Mouse (Mus musculus): Measurements from ENCODE around the gene Rsc1a1.

Gene Rsc1a1

DNA sequence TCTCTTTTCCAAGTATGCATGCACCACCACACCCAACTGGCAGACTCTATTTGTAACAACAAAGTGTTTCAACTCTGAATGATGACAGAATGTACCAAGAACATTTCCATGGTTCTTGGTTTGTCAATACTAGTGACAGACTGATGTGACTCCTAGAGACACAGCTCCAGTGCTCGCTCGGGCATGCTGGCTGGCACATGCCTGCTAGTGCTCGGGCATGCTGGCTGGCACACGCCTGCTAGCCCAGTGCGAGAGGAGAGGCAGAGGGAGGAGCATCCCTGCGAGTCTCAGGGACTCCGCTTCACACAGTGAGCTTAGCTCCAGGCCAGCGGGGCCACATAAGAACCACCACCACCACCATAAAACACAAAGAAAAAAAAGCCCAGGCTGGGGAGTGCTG, 9.3 kb upstream of the Rsc1a1 start:
- DNase-seq (ENCODE audit: low read depth, low spot score), result no peak

DNA sequence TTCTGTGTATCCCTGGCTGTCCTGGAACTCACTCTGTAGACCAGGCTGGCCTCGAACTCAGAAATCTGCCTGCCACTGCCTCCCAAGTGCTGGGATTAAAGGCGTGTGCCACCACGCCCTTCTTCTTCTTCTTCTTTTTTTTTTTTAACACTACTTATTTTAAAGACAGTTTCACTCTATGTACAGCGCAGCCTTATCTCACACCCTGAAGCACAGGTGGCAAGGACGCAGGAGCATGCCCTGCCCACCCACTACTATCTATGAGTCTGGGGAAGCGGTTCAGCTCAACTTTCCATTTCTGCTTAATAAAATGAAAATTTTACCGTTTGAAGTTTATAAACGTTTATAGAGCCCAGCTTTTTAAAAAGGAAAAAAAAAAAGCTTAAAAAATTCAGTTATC, 3.1 kb upstream of the Rsc1a1 start:
- no peak for DNase-seq (ENCODE audit: low read depth, low spot score)

DNA sequence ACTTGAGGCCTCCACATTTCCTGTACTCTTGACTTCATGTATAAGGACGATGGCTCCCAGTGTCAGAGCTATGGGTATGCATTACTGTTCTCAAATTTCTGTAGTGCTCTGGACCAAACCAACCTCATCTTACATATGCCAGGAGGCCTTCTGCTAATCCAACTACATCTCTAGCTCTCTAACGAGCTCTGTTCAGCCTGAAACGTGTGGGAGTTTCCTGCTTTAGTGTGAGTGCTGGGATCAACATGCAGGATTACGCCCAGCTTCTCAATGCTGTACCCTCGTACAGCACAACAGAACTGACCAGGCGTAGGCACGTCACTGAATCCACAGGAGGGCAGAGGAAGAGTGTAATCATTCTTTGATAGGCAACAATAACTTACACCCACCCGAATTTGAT, 1.1 kb upstream of the Rsc1a1 start:
- DNase-seq (ENCODE audit: low read depth, low spot score), result no peak

DNA sequence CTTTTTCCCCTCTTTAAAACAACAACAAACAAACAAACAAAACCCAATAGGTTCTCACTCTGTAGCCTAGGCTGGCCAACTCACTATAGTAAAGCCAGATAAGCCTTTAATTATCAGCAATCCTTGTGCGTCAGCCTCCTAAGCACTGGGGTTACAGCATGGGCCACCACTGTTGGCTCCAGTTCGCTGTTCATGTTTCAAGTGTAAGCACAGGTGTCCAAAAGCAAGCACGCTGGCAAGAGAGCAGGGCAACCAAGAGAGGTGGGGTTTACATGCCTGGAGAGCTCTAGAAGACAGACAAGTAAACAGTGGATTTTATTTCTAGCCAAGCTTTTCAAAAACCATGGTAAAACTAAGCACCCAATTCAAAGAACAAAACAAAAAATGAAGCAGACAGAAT, 694 bp upstream of the Rsc1a1 start:
- DNase-seq (ENCODE audit: low read depth, low spot score), result no peak

DNA sequence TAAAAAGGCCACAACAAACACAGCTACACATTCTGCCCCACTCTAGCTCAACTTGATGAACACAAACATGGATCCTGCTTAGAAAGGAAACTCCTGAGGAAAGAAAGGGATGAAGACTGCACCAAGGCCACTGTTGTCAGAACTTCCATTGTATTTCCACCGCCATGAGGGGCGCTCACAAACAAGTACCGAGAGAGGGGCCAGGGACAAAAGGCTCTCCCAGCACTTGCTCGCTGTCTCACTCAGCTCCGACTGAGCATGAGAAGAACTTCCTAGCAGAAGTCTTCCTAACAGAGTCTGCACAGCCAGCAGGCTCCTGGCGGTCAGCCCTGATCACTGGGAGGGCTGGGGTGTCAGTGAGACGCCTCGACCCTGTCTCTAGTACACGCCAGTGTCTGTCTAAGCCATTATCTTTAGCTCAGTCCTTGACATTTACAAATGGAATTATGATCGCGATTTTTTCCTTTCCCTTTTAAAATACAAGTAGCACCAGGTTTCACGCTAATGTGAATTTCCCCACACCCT, 2.6 kb downstream of the Rsc1a1 start:
- no peak for DNase-seq (ENCODE audit: low read depth, low spot score)

DNA sequence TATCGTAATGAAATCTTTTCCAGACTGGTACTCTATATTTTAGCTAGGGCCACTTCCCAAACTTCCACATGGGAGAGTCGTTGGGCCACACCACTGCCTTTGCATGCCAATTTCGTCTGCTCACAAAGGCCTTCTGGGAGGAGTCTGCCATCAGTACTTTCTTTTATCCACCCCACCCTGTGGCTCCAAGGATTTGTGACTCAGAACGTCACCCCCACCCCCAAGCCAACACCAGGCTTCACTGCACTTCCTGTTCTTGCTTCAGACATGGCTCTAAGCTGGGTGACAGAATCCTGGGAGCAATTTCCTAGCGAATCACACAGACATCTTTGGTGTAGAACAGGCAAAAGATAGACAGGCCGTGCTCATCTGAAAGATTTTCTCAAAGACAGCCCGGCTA, 3.6 kb downstream of the Rsc1a1 start:
- no peak for DNase-seq (ENCODE audit: low read depth, low spot score)

DNA sequence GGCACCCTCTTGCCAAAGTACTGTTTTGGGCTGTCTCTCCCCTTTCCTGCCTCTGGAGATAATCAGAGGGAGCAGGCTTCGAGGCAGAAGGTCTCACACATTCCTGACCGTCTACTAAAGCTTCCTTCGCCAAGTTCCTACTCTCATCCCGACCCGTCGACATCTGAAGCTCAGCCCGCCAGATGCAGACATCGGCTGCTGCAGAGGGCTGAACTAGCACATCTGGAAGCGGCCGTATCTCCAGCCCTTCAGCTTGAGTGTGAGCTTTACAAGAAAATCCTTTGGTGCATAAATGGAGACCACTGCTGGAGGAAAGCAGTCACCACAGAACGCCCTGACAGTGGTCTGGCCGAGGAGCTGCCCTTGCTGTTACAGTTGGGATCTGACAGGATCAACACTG, 4.5 kb downstream of the Rsc1a1 start:
- DNase-seq (ENCODE audit: low read depth, low spot score), result no peak

DNA sequence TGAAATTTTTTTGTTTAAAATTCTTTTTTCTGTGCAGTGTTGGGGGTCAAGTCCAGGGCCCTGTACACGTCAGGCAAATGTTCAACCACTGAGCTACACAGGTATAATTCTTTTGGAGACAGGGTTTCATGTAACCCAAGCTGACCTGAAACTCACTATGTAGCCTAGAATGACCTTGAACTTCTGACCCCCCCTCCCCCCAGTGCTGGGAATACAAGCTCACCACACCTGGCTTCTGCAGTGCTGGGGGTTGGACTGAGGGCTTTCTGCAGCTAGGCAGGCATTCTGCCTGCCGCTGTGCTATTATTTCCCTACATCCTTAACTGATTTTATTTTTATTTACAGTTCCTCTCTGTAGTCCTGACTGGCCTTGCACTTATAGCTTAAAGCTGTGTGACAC, 6.4 kb downstream of the Rsc1a1 start:
- no peak for DNase-seq (ENCODE audit: low read depth, low spot score)

DNA sequence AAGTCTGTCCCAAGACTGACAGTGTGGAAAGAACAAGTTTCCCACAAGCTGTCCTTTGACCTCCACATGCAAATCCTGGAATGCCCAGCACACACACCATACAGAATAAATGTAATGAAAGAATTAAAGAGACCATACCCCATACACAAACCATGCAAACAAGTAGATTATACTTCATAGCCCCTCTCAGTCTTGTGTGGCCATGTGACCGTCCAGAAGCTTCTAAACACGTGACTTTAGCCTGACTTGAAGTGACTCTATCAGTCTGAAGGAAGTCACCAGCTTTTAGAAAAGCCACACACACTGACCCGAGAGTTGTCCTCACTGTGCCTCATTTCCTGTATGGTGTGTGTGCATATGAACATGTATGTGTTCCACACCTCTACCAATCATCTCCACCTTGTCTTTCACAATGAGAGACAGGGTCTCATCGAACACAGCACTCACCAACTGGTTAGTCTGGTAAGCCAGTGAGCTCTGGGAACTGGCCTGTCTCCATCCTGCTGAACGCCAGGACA, 8.9 kb downstream of the Rsc1a1 start:
- DNase-seq (ENCODE audit: low read depth, low spot score), result no peak

DNA sequence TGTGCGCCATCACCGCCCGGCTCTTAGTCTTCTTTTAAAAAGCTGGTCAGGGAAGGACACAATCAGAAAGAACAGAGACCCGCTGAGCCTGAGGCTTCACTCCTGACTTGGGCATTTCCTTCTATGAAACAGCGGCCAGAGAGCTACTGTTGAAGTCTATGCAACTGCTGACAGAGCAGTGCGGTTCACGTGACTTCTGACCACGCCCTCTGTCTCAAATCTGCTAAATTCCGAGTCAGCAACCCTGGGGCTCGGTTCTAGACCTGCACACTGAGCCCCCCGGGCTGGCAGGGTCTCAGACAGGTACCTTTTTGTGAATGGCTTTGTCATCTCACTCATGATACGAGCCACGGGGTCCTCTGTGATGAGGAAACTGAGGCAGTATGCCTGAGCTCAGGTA, 13.1 kb downstream of the Rsc1a1 start:
- no peak for DNase-seq (ENCODE audit: low read depth, low spot score)

DNA sequence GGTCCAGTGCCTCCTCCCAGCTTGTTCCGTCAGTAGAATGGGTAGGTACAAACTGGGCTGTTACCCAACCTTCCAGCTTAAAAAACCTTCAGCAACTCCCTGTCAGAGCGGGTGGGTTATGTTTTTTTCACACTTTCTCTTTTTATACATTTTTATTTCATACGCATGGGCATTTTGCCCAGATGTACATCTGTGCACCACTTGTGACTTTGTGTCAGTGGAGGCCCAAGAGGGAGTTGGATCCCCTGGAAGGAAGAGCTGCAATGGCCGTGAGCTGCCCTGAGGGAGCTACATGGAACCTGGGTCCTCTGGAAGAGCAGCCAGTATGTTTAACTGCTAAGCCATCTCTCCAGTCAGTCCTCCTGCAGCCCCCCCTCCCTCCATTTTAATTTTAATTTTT, 14.0 kb downstream of the Rsc1a1 start:
- no peak for DNase-seq (ENCODE audit: low read depth, low spot score)

DNA sequence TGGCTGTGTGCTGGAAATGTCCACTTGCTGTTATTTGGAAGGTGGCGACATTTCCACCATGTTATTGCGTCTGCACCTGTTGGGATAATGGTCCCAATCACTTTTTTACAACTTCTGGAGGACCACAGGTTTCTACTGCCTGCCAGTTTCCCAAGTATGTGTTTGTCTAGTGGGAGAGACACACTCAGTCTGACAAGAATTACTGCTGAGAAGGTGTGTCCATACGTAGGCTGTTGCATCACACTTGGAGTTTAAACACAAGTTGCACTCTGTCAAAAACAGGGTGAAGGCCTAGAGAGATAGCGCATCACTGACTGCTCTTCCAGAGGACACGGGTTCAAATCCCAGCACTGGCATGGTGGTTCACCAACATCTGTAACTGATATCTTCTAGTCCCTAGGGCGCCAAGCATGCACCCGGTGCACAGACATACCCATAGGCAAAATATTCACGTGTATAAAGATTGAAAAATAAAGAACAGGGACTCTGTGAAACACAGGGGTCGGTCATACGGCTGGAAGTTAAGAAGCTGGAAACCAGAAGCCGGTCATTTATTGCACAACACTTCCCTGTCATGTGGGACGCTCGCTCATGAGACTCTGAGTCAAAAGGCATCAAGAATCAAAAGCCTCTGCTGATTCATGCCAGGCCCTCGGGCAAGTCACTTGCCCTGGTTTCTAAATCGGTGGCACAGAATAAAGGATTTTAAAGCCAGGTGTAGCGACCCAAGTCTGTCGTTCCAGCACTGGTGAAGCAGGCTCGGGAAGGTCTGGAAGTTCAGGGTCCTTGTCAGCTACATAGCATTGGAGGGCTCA, 15.3 kb downstream of the Rsc1a1 start:
- DNase-seq (ENCODE audit: low read depth, low spot score), result no peak

DNA sequence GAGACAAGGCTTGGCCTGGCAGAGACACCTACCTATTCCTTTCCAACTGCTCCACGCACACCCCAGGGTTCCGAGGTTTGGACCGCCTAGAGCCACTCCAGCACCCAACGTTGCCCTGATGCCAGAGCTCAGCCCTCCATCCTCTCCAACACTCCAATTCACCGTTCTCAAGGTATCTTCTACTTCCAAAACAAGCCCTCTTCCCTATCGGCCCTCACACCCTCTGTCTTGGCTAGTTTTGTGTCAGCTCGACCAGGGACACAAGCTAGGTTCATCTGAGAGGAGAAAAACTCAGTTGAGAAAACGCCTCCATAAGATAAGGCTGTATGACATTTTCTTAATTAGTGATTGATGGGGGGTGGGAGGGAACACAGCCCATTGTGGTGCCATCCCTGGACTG, 20.6 kb downstream of the Rsc1a1 start, which contains the start of gene Plekhm2:
TSS of gene Plekhm2 (minus strand) at position 101 of the 400 bp plus-strand sequence.
- no peak for DNase-seq (ENCODE audit: low read depth, low spot score)

DNA sequence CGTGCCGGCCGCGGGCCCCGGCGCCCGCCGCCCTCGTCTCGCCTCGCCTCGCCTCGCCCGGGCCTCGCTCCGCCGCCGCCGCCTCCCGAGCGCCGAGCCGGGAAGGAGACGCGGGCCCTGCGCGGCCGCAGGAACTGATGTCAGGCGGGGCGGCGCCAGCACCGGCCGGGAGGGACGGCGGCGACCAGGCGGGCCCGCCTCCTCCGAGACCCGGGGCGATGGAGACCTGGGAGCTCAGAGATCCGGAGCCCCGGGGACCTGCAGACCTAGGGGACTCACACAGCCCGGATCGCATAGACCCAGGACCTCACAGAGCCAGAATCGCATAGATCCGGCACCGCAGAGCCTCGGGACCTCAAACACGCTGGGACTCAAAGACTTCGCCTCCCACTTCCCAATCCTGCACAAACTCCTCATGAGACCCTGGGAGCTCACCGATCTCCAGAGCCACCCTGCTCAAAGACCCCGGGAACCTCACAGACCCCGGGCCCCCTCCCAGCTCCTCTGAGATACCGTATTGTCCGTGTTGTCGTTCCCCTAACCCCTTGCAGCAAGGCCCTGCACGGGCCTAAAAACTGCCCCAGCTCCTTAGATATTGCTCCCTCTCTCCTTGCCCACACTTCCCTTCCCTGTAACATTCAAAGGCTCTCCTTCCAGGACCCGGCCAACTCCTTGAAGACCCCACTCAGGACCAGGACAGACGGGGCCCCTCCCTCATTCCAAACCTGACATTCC, 21.2 kb downstream of the Rsc1a1 start:
- DNase-seq (ENCODE audit: low read depth, low spot score), result peak; percentile 32

DNA sequence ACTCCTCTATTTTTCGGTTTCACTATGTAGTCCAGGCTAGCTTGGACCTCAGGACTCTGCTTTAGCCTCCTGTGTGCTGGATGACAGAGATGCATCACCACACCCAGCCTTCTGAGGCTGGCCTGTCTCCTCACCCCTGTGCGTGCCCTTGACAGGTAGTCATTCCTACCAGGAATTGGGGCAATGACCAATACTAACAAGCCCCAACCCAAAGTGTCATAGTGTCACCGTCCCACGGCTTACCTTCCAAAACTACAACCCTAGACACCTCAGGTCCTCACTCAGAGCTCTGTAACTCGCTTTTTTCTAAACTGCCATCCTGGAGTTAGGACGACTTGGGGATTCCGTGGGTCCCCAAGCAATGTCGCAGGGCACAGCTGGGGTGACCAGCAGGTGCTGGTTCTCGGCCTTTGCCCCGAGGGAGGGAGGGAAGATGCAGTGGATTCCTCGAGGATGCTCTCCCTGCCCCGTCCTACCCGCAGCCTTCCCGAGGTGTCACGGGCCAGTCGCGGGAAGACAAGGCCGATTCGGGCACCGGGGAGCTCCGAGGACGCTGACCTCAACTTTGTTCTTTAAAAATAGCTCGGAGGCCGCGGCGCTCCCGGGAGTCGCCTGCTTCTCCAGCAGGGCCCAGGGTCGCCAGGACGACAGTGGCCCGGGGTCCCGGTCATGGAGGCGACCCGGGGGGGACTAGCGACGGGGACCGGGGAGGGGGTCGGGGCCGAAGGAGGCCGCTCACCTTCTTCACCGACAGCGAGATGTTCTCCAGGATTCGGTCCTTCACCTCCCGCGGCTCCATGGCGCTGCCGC, 22.1 kb downstream of the Rsc1a1 start:
- no peak for DNase-seq (ENCODE audit: low read depth, low spot score)

DNA sequence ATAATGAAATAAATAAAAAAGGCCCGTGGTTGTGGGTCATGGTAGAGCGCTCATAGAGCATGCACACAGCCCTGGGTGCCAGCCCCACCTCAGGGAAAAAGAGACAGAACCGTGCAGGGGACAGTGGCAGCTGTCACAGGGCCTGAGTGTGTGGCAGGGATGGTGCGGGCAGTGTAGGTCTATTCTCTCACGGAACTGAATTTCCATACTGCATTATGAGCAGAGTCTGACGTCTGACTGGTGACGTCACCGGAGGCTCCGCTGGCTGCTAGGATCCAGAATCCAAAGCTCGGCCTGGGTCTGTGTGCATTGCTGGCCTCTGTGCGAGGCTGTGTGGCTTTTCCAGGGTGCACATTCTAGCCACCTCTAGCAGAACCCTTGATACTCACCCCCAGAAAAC, 24.5 kb downstream of the Rsc1a1 start:
- DNase-seq (ENCODE audit: low read depth, low spot score), result no peak

DNA sequence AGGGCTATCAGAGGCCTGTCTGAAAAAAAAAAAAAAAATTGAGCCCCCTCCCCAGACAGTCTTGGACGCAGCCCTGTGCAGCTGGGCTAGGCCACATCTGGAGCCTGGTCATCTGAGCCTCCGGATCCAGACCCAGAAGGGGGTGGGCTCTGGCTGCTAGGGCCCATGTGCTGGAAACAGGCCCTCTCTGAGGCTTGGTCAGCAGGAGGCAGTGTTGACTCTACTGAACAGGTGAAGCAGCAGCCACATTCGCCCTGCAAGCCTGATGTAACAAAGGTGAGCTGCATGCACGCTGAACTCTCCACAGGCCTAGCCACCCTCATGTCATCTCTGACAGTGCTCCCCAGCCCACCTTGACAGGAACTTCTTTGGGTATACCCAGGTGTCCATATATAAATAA, 25.7 kb downstream of the Rsc1a1 start:
- no peak for DNase-seq (ENCODE audit: low read depth, low spot score)

DNA sequence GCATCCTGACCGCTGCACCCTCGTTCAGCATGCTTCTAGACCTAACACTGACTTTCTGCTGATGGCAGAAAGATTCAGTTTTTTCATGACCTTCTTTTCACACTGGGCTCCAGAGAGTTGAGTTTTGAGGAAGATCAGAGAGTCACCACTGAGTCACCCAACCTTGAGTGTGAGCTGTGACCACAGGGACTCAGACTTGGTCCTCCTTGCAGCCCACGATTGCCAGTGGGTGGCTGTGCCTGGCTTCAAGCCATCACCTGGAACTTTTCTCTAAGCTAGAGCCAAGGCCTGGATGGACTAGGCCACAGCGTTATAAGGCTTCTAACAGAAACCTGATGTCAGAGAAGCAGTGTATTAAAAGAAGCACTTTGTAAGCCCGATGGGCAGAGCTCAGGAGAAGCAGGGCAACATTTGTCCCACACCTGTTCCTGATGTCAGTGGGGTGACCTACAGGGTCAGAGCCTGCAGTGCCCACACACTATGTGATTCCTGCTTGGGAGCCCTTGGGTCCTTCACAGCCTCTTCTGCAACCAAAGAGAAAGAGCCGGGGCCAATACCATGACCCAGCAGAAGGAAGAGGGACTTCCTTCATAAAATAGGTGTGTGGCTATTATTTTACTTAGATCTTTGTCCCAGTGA, 26.4 kb downstream of the Rsc1a1 start:
- DNase-seq (ENCODE audit: low read depth, low spot score), result no peak

DNA sequence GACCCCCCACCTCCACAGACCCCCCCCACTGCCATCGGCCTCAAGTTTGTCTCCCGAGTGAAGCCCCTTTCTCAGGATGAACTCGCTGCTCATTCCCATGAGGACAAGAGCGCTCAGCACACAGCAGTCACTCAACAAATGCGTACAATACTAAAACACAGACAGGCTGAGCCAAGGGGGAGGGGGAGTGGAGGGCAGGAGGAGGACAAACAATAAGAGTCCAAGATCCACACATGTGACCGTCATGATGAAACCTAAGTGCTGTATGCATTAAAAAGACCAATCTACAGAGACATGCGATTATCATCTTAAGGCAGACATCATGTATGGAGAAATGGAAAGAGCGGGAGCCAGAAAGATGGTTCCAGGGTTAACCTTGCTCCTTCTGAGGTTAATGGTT, 28.5 kb downstream of the Rsc1a1 start:
- no peak for DNase-seq (ENCODE audit: low read depth, low spot score)

DNA sequence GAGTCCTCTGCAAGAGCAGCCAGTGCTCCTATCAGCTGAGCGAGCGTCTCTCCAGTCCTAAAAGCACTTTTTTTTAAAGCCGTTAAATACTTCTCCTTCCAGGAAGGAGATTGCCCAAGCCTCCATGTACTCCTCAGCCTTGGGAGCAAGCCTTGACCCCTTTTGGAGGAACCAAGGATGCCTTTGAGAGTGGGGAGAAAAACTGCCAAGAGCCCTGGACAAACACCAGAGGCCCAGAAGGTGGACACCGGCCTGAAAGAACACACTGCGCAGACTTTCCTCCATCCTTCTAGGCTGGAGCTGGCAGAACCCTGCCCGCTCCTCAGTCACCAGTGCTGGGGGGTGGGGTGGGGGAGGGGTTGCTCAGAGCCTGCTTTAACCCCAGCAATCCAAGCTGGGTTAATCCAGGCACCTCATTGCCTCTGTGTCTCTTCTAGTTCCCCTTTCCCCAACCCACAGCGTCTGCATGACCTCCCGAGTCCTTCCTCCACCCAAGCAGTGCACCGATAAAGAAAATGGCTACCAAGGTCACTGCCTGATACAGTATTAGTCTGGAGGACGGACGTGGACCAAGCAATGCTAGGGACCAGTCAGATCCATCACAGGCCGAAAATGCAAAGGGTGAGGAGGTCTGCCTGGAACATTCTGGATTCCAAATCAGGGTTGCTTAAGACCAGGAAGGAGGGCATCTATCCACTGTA, 29.3 kb downstream of the Rsc1a1 start:
- no peak for DNase-seq (ENCODE audit: low read depth, low spot score)

DNA sequence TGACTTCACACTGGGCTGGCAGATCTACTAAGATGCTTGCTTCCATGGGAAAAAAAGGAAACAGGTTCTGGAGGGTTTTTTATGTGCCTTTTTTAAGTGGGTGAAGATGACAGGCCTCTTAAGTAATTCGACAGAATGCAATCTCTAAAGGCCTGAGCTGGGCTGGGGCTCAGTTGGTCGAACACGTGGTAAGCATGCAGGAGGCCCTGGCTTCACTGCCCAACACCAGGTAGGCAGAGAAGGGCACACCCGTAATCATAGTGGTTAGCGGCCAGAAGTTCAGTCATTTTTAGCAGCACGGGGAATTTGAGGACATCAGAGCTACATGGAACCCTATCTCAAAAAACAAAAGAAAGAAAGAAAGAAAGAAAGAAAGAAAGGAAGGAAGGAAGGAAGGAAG, 30.9 kb downstream of the Rsc1a1 start:
- DNase-seq (ENCODE audit: low read depth, low spot score), result no peak
